Mouse (Mus musculus) midbrain, embryonic 10.5 days (tissue): ENCODE measurements around the gene Pop7. TPM values are rescaled to one million over a fixed set of nuclear protein-coding genes. Genes with fewer than 3 reads are reported as not detected.

Source experiments
- DNase-seq: peaks from one replicate; pipeline ENCODE4 v3.0.0-alpha.2; 2017; ENCODE audit warnings: low spot score
- H3K27ac ChIP-seq: fragments of 300-500 bp; sonication (generic); replicated peaks from 2 replicates; pipeline ENCODE4 v1.5.1; 2016; ENCODE audit warnings: mild to moderate bottlenecking
- H3K27me3 ChIP-seq: fragments of 300-500 bp; sonication (generic); 2 replicates; pipeline ENCODE4 v1.6.1; 2016; ENCODE audit warnings: low read depth, mild to moderate bottlenecking; ENCODE audit not compliant: poor library complexity, severe bottlenecking
- H3K36me3 ChIP-seq: fragments of 300-500 bp; sonication (generic); 2 replicates; pipeline ENCODE4 v1.6.1; 2016; ENCODE audit warnings: mild to moderate bottlenecking, moderate library complexity
- H3K4me1 ChIP-seq: fragments of 300-500 bp; sonication (generic); 2 replicates; pipeline ENCODE4 v1.6.1; 2016
- H3K4me3 ChIP-seq: fragments of 300-500 bp; sonication (generic); 2 replicates; pipeline ENCODE4 v1.5.1; 2016; ENCODE audit warnings: mild to moderate bottlenecking, moderate library complexity
- H3K9me3 ChIP-seq: fragments of 300-500 bp; sonication (generic); replicated peaks from 2 replicates; pipeline ENCODE4 v1.6.1; 2016; ENCODE audit warnings: mild to moderate bottlenecking
- WGBS: fragments of 180-500 bp; shearing (Covaris S2); methylation state at CpG from one replicate; pipeline ENCODE4 v1.1.7; 2016; 5-methylcytosine and 5-hydroxymethylcytosine counted together
- polyA plus RNA-seq: library from polyadenylated mRNA; unstranded; fragments of >200 nt; fragmentation: Nextera tagmentation; extraction: Ambion mirVana; gene quantifications from 2 replicates; pipeline ENCODE4 v1.2.1, GENCODE M21; 2016

The Pop7 gene
- polyA plus RNA-seq, 1 experiment from 2014 or later: 55.3 TPM

DNA sequence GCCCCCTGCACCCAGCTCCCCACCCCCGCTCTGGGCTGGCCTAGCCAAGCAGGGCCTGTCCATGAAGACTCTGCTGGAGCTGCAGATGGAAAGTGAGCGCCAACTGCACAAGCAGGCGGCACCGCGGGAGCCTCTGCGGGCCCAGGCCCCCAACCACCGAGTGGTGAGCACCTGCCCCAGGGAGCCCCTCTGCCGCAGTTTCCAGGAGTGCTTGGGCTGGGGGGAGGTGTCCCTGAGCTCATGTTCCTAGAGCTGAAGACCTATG is 21.9 kb upstream of the Pop7 start:
- H3K4me1 ChIP-seq: peaks cover 51% of the 10 kb centered on the region
- H3K9me3 ChIP-seq: no peaks in the 10 kb centered on the region
- no peaks in the 10 kb centered on the region for H3K27me3 ChIP-seq
- 0 out of 2 replicates have a peak overlapping the region, but pooled peaks have one; percentile 14 for H3K4me3 ChIP-seq
- 91% methylated on average over 8 of the region's 8 CpGs for WGBS
- no peak for DNase-seq
- peaks cover 100% of the 10 kb centered on the region for H3K36me3 ChIP-seq
- peak overlapping the region; percentile 42 for H3K27ac ChIP-seq

DNA sequence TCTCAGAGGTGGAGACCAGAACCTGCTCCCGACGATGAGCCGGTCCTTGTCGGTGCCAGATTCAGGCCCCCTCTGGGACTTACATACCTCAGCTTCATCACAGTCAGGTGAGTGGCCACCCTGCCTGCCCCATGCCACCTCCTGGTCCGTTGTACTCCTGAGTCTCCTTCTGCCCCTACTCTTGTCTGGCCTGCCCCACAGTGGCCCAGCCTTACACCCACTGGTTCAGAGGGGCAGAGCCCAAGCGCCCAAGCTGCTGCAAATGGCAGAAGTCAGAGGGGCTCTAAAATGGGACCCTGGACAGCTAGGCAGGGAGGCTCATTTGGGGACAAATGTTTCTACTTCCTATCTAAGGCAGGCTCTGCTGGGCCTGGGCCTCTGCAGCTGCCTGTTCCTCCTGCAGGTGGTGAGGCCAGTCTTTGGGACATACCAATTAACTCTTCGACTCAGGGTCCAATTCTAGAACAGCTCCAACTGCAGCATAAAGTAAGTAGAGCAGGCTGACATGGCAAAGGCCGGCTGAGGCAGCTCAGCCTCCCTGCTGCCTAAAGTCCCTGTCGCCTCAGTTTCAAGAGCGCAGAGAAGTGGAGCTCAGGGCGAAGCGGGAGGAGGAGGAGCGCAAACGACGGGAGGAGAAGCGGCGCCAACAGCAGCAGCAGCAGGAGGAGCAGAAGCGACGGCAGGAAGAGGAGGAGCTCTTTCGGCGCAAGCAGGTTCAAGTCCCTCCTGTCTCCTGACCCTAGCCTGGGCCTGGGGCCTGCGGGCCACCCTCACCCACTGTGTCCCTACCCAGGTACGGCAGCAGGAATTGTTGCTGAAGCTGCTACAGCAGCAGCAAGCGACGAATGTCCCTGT is 21.3 kb upstream of the Pop7 start:
- 83% methylated on average over 25 of the region's 25 CpGs for WGBS
- H3K27me3 ChIP-seq: no peaks in the 10 kb centered on the region
- H3K4me1 ChIP-seq: peaks cover 46% of the 10 kb centered on the region
- no peaks in the 10 kb centered on the region for H3K9me3 ChIP-seq
- peaks cover 100% of the 10 kb centered on the region for H3K36me3 ChIP-seq
- DNase-seq: no peak
- 0 out of 2 replicates have a peak overlapping the region, but pooled peaks have one; percentile 16 for H3K4me3 ChIP-seq
- peak overlapping the region; percentile 42 for H3K27ac ChIP-seq

DNA sequence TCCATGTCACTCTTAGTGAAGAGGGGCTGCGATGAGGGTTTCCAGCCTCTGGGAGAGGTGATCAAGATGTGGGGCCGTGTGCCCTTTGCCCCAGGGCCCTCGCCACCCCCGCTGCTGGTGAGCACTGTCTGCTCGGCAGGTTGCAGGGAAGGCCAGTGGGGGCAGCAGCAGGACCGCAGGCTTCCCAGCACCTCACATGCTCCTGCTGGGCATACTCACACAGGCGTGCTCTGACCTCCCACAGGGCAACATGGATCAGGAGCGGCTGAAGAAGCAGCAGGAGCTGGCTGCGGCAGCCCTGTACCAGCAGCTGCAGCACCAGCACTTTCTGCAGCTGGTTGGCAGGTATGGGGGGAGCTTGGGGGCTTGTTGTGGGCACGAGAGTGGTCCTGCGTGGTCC is 20.4 kb upstream of the Pop7 start:
- Histone ChIP-seq H3K36me3 (peaks cover 100% of the 10 kb centered on the region), H3K4me3 (no peak overlapping the region)
- 77% methylated on average over 11 of the region's 11 CpGs for WGBS

GRCm38 (mm10) chr5:137521861-137522260 is 19.5 kb upstream of the Pop7 start:
- H3K27ac ChIP-seq: no peak overlapping the region
- no peaks in the 10 kb centered on the region for H3K27me3 ChIP-seq
- WGBS: 77% methylated on average over 9 of the region's 9 CpGs
- peaks cover 99% of the 10 kb centered on the region for H3K36me3 ChIP-seq
- H3K4me3 ChIP-seq: no peak overlapping the region
- no peaks in the 10 kb centered on the region for H3K9me3 ChIP-seq
- peaks cover 29% of the 10 kb centered on the region for H3K4me1 ChIP-seq
- DNase-seq: no peak

More for the DNA sequence above, 20.4 kb upstream of the Pop7 start:
- H3K9me3 ChIP-seq: no peaks in the 10 kb centered on the region
- H3K27me3 ChIP-seq: no peaks in the 10 kb centered on the region
- H3K4me1 ChIP-seq: peaks cover 37% of the 10 kb centered on the region
- H3K27ac ChIP-seq: peak overlapping the region; percentile 2; the same call in 1 of the 2 replicates
- DNase-seq: no peak

DNA sequence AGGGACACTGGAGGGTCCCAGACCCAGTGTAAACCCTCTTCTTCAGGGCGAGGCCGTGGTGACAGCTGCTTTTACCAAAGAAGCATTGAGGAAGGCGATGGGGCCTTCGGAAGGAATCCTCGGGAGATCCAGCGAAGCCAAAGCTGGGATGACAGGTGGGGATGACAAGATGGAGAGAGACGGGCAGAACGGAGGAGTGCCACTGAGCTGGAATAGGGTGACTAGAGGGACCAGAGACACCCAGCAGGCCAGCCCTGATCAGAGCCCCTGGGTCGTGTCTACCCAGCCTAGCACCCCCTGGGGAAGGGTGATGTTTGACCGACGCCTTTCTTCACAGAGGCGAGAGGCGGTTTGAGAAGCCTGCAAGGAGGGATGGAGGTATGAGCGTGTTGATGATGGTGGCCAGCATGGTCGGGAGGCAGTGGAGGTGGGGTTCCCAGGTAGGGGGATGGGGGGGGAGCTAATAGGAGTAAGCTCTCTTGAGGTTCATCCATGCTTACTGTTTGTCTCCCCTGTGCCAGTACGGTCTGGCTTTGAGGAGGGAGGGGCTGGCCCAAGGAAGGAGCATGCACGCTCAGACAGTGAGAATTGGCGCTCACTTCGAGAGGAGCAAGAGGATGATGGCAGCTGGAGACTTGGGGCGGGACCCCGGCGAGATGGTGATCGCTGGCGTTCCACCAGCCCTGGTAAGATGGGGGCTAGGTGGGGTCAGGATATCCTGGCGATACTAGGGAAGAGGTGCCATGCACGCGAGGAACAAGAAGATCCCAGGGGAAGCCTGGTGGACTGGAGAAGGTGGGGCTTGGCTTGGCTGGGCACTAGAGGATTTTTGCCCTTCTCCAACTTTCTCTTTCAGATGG is 17.6 kb upstream of the Pop7 start:
- H3K4me1 ChIP-seq: peaks cover 23% of the 10 kb centered on the region
- DNase-seq: no peak
- H3K4me3 ChIP-seq: peak overlapping the region; percentile 14; the same call in 1 of the 2 replicates
- H3K27ac ChIP-seq: no peak overlapping the region
- 92% methylated on average over 27 of the region's 27 CpGs for WGBS
- no peaks in the 10 kb centered on the region for H3K27me3 ChIP-seq
- peaks cover 89% of the 10 kb centered on the region for H3K36me3 ChIP-seq
- H3K9me3 ChIP-seq: no peaks in the 10 kb centered on the region

GRCm38 (mm10) chr5:137518436-137518835 is 16.1 kb upstream of the Pop7 start, which contains the start of gene Gigyf1:
Gene Gigyf1 (plus strand): TSS chr5:137518548.
- WGBS: 79% methylated on average over 5 of the region's 5 CpGs

GRCm38 (mm10) chr5:137514811-137515210 is 12.5 kb upstream of the Pop7 start:
- DNase-seq: no peak
- Histone ChIP-seq H3K27me3 (no peaks in the 10 kb centered on the region), H3K9me3 (no peaks in the 10 kb centered on the region), H3K36me3 (peaks cover 55% of the 10 kb centered on the region), H3K27ac (no peak overlapping the region), H3K4me3 (no peak overlapping the region; the same call in 1 of the 2 replicates), H3K4me1 (peaks cover 54% of the 10 kb centered on the region)
- WGBS: 98% methylated on average over 3 of the region's 3 CpGs

More at GRCm38 (mm10) chr5:137518436-137518835, 16.1 kb upstream of the Pop7 start, which contains the start of gene Gigyf1:
- H3K36me3 ChIP-seq: peaks cover 85% of the 10 kb centered on the region
- peaks cover 27% of the 10 kb centered on the region for H3K4me1 ChIP-seq
- DNase-seq: no peak
- H3K4me3 ChIP-seq: no peak within 1 kb of the TSS
- H3K9me3 ChIP-seq: no peaks in the 10 kb centered on the region
- H3K27me3 ChIP-seq: no peaks in the 10 kb centered on the region
- no peak within 1 kb of the TSS for H3K27ac ChIP-seq

- WGBS: 93% methylated on average over 12 of the region's 12 CpGs
Observed at GRCm38 (mm10) chr5:137513951-137514721, 11.8 kb upstream of the Pop7 start.

DNA sequence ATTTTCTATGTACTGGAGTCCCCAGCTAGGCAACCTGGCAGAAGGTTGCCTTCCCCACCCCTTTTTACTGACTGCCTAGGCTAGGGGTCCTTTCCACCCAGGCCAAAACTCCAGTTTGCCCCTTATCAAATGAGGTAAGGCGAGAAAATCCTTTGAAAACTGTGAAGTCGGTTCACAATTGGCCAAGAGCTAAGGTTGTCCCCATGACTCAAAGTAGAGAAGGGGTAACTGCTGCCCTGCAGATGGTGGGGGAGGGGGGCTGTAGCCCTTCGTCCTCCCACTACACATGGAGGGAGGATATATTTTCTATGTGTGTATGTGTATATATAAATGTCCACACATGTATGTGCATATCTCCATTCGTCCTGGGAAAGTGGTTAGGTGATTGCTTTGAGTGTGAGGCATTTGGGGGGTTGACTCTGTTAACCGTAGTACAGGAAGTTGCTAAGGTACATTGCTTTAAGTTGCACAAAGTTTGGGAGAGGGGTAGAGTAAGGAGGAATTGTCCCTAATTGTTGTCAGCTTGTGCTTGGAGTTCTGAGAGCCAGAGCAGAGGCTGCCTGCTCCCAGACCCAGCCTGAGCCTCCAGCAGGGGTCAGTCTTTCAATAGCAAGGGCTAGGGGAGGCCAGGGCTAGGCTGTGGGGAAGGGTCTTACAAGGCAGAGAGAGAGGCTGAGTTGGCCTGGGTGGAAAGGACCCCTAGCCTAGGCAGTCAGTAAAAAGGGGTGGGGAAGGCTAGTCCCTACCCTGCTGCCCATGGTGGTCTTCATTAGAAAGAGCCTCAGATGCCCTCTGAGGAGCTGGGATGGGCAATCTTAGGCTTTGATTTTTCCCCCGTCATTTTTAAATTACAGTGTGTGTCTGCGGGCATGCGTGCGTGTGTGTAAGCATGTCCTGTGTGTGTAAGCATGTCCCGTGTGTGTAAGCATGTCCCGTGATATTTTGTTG is 10.8 kb upstream of the Pop7 start:
- H3K36me3 ChIP-seq: peaks cover 38% of the 10 kb centered on the region
- no peaks in the 10 kb centered on the region for H3K9me3 ChIP-seq
- peak overlapping the region; percentile 99 for H3K4me3 ChIP-seq
- H3K27me3 ChIP-seq: no peaks in the 10 kb centered on the region
- peak; percentile 73 for DNase-seq
- no peak overlapping the region for H3K27ac ChIP-seq
- WGBS: 86% methylated on average over 11 of the region's 11 CpGs
- H3K4me1 ChIP-seq: peaks cover 56% of the 10 kb centered on the region

More at GRCm38 (mm10) chr5:137513951-137514721, 11.8 kb upstream of the Pop7 start:
- Histone ChIP-seq H3K27me3 (no peaks in the 10 kb centered on the region), H3K36me3 (peaks cover 48% of the 10 kb centered on the region), H3K27ac (no peak overlapping the region), H3K4me1 (peaks cover 56% of the 10 kb centered on the region), H3K4me3 (no peak overlapping the region; the same call in 1 of the 2 replicates), H3K9me3 (no peaks in the 10 kb centered on the region)
- no peak for DNase-seq

DNA sequence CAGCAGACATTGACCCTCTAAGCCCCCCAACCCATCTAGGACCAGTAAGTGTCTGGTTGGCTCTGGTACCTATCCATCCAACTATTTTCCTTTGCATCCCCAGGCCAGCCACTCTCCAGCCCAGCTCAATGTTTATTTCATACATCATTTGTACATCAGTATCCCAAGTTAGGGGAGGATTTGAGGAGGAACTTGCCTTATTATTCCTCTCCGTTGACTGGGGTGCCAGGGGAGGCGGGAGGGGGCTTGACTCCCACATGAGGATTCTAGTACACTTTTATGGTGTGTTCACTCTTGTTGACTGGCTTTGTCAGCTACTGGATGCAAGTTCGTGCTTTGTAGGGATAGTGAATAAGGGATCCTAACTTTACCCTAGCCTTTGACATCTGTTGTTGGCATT is 9.4 kb upstream of the Pop7 start:
- WGBS: 84% methylated on average over 3 of the region's 3 CpGs
- Histone ChIP-seq H3K4me1 (peaks cover 56% of the 10 kb centered on the region), H3K9me3 (no peaks in the 10 kb centered on the region), H3K27me3 (no peaks in the 10 kb centered on the region), H3K36me3 (peaks cover 25% of the 10 kb centered on the region), H3K4me3 (peak overlapping the region; percentile 99), H3K27ac (peak overlapping the region; percentile 97)
- DNase-seq: no peak

- peak overlapping the region; percentile 99 for H3K4me3 ChIP-seq
- peaks cover 21% of the 10 kb centered on the region for H3K36me3 ChIP-seq
- under 1% methylated on average over 48 of the region's 83 CpGs for WGBS
- H3K9me3 ChIP-seq: no peaks in the 10 kb centered on the region
- peak overlapping the region; percentile 97 for H3K27ac ChIP-seq
- DNase-seq: no peak
- H3K27me3 ChIP-seq: no peaks in the 10 kb centered on the region
- peaks cover 49% of the 10 kb centered on the region for H3K4me1 ChIP-seq
Observed at GRCm38 (mm10) chr5:137510573-137511390, 8.5 kb upstream of the Pop7 start.
